Mouse (Mus musculus): ENCODE measurements around the gene Mapk10.

DNA sequence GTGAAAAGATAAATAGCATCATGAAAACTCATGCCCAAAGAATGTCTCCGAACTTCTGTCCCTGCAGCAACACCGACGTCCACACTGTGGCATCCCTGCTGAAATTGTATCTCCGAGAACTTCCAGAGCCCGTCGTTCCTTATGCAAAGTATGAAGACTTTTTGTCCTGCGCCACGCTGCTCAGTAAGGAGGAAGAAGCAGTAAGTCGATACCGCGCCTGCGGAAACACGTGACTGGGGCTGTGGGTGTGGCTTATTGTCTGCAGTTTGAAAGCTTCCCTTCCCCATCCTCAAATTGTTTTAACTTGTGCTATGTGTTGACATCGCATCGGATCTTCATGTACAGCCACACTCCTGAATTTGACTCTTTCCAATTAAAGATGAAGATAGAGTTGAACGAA is 335.5 kb downstream of the Mapk10 start:
- TF ChIP-seq CTCF (IDR thresholded peaks at IDR 0.05; ENCODE audit: control insufficient read depth, insufficient read depth, insufficient read length) = no peak
- no peak for TF ChIP-seq MAX (IDR thresholded peaks at IDR 0.05)
- no peak for TF ChIP-seq USF1 (IDR thresholded peaks at IDR 0.05; ENCODE audit: low read depth)
- no peak for TF ChIP-seq MYOG (IDR thresholded peaks at IDR 0.05; ENCODE audit: control insufficient read depth, extremely low read depth, insufficient read length)
